Mouse (Mus musculus): ENCODE results near the gene Ifnlr1.

DNA sequence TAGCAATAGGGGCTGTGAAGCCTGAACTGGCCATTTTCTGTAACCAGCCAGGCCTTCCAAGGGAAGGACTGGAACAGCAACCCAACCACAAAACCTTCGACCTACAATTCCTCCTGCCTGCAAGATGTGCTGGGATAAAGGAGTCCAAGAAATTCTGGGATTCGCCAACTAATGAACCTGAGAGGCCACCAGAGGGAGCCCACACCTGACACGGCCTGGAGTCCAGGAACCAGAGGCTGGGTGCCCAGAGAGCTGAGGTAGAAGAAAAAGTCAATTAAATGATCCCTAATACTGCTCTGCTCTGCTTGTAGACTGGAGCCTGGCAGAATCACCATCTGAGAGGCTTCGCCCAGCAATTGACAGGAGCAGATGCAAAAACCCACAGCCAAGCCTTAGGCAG, 2.5 kb upstream of the Ifnlr1 start:
- TF ChIP-seq CTCF (conservative IDR thresholded peaks at IDR 0.05; ENCODE audit: low read length) (peak; percentile 63), POU5F1 (IDR thresholded peaks at IDR 0.05; ENCODE audit: borderline replicate concordance, low read length) (no peak), NANOG (IDR thresholded peaks at IDR 0.05; ENCODE audit: borderline replicate concordance, low read length) (no peak)

Data from E14TG2a.4 (cell line).